Mouse (Mus musculus): ENCODE measurements around the gene Ang5. TPM values are rescaled to one million over a fixed set of nuclear protein-coding genes. Genes with fewer than 3 reads are reported as not detected.
"Not testable (repeated sequence)": the region's sequence is repeated elsewhere in the genome, so short reads cannot be mapped to it uniquely, and the experiment has no call there.

Ang5 gene
- not detected in 2 replicates for total RNA-seq (2017)

DNA sequence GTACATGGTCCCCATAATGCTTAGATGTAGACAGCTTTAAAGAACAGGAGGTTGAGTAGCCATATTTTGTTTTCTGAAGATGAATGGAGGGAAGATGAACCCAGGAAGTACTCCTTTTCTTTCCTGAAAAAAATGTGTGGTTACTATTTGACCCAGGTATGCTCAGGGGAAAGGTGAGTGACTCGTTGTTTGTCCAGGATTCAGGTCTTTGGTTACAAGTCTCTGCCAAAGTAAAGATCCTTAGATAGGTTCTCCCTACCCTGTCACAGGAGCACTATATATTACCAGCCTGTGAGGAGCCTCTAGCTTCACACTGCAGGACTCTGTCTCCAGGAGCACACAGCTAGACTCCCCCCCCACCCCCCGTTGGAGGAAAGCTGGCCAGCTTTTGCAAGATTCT lies at the start of gene Ang5:
Ang5 (plus strand) TSS at position 301 of the 400 bp plus-strand sequence.
- ATAC-seq (replicated peaks in 1 of 2; ENCODE audit: insufficient read depth in 1 of 2, low FRiP score in 2 of 2, low TSS enrichment in 1 of 2, low read depth in 1 of 2, poor library complexity in 2 of 2, severe bottlenecking in 2 of 2), result not testable (repeated sequence)

- 0 out of 4 replicates have a peak, but pooled peaks have one; percentile 32 to 36 for ATAC-seq (replicated peaks in 1 of 2; ENCODE audit: insufficient read depth in 1 of 2, low FRiP score in 2 of 2, low TSS enrichment in 1 of 2, low read depth in 1 of 2, poor library complexity in 2 of 2, severe bottlenecking in 2 of 2)
These were observed 38.7 kb upstream of the Ang5 start for GRCm38 (mm10) chr14:43918214-43918613.

DNA sequence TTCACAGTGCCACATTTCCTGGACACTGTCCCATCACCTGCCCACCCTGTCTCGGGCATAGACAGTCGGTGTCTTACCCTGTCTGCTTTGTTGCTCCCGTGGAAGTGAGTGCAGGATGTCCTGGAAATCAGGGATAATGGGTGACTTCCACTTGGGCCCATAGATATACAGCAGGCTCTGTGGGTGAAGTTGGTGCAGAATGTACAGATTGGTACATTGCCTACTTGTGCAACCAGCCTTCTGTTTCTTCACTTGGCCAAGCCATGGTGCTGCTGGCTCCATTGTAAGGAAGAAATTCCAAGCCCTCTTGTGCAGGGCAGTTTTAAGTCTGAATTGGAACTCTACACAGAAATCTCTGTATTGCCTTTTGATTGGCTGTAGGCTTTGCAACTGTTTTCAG lies 33.4 kb upstream of the Ang5 start, which contains the start of gene Ear10:
Ear10 (minus strand) TSS at position 101 of the 400 bp plus-strand sequence.
- not testable (repeated sequence) for ATAC-seq (replicated peaks in 1 of 2; ENCODE audit: insufficient read depth in 1 of 2, low FRiP score in 2 of 2, low TSS enrichment in 1 of 2, low read depth in 1 of 2, poor library complexity in 2 of 2, severe bottlenecking in 2 of 2)

DNA sequence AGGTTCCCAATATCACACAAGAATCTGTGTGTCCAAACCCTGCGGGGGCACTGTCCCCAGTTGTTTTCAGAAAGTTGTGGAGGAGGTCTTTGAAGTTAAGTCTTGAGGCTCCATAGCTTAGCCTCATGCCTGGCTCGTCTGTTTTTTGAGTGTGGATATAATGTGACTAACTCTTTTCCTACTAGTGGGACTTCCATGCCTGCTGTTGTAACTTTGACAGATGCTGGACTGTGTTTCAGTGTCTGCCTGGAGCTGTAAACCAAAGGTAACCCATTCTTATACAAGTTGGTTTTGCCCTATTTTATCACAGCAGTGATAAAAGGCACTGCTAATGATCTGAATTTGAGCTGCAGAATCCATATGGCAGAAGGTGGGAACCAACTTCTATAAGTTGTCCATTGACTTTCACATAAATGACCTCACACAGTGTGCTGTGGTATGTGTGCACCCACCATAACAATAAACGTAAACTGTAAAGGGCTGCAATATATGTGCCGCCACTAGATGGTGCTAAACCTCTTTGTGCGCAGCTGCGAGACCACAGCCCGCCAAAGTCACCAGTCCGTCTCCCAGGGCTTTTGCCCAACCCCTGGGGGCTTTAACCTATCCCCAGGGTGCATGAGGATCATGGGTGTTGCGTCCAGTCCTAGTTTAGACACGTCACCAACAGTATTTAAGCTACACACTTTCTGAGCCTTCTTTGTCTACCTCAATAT lies 32.0 kb upstream of the Ang5 start, which contains the start of gene Gm8113:
Gm8113 (plus strand) TSS at position 703 of the 716 bp plus-strand sequence.
- peak; percentile 83 to 93 for ATAC-seq (replicated peaks in 1 of 2; ENCODE audit: insufficient read depth in 1 of 2, low FRiP score in 2 of 2, low TSS enrichment in 1 of 2, low read depth in 1 of 2, poor library complexity in 2 of 2, severe bottlenecking in 2 of 2)

DNA sequence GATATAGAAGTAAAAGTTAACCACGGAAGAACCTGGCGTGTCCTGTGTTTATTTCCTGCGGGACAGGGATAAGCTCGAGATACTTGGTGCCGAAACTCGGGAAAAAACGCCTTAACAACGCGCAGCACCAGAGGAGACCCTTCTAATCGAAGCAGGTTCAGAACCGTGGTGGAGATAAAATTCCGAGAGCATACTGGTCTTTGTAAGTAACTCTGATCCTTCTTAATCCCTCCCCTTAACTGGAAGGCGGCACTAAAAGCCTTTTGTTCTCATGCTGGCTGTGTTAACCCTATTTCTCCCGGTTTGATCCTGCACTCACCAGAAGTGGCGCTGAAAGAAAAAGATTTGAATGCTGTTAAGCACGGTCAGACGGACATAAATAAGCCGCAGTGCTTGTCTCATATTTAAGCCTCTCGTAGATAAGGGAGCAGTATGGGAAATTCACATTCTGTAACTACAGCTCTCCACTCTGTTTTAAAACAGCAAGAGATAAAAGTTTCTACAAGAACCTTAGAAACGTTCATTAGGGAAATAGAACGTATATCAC lies 31.4 kb upstream of the Ang5 start:
- peak; percentile 53 to 62; a peak in 1 of 4 replicates for ATAC-seq (replicated peaks in 1 of 2; ENCODE audit: insufficient read depth in 1 of 2, low FRiP score in 2 of 2, low TSS enrichment in 1 of 2, low read depth in 1 of 2, poor library complexity in 2 of 2, severe bottlenecking in 2 of 2)

DNA sequence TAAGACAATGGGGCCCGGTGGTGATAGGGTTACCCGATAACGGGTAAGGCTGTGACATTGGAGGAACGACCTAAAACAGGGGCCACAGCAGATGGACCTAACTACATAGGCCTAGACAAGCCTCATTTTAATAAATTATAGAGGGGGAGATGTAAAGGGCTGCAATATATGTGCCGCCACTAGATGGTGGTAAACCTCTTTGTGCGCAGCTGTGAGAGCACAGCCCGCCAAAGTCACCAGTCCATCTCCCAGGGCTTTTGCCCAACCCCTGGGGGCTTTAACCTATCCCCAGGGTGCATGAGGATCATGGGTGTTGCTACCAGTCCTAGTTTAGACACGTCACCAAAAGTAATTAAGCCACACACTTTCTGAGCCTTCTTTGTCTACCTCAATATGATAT lies 23.9 kb upstream of the Ang5 start:
- ATAC-seq (replicated peaks in 1 of 2; ENCODE audit: insufficient read depth in 1 of 2, low FRiP score in 2 of 2, low TSS enrichment in 1 of 2, low read depth in 1 of 2, poor library complexity in 2 of 2, severe bottlenecking in 2 of 2), result peak; percentile 75; a peak in 3 of 4 replicates

DNA sequence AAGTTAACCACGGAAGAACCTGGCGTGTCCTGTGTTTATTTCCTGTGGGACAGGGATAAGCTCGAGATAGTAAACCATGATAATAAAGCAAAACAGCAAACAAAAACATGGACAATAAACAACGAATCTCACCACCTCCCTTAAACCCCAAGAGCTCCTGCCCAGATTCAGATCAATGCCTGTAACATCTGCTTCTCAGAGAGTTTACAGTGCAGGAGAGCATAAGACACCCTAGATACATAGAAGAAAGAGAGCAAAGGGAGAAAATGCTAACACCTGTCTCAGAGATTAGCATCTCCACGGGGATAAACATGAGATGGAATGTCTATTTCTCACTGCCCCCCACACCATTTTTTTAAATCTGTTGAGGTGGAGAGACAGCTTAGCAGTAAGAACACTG lies 23.5 kb upstream of the Ang5 start:
- ATAC-seq (replicated peaks in 1 of 2; ENCODE audit: insufficient read depth in 1 of 2, low FRiP score in 2 of 2, low TSS enrichment in 1 of 2, low read depth in 1 of 2, poor library complexity in 2 of 2, severe bottlenecking in 2 of 2), result not testable (repeated sequence)

DNA sequence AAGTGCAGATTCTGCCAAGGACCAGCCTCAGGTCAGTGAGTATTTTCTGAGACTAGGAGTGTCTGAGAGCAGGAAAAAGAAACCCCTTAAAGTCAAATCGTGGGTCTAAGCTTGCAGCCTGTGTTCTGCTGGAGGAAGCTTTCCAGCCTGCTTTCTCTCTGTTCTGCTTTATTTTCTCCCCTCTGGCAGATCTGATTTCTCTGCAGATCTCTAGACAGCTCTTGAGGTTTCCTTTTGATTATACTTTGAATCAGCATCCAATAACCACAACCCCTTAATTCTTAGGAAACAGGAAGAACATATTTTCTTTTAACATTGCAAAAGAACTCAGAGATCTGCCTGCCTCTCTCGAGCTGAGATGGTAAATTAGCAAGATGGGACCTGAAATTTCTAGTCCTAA lies 3.5 kb upstream of the Ang5 start:
- ATAC-seq (replicated peaks in 1 of 2; ENCODE audit: insufficient read depth in 1 of 2, low FRiP score in 2 of 2, low TSS enrichment in 1 of 2, low read depth in 1 of 2, poor library complexity in 2 of 2, severe bottlenecking in 2 of 2), result peak; percentile 59 to 75; a peak in 3 of 4 replicates

DNA sequence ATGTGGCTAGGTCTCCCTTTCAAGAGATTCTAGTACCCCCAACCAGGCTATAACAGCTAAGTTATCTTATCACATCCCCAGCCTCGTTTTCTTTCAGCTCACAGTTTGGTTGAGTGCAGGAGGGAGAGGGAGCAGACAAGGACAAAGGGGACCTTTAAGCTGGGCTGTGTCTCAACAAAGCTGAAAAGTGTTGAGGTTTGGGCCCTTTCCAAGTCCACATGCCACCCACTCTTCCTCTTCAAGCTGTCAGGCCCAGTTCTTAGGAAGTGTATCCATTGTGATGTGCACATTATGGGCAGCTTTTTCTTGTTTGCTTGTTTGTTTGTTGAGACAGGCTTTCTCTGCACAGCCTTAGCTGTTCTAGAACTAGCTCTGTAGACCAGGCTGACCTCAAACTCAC lies 1.8 kb upstream of the Ang5 start:
- peak; percentile 52 to 59; a peak in 3 of 4 replicates for ATAC-seq (replicated peaks in 1 of 2; ENCODE audit: insufficient read depth in 1 of 2, low FRiP score in 2 of 2, low TSS enrichment in 1 of 2, low read depth in 1 of 2, poor library complexity in 2 of 2, severe bottlenecking in 2 of 2)

- no peak for ATAC-seq (replicated peaks in 1 of 2; ENCODE audit: insufficient read depth in 1 of 2, low FRiP score in 2 of 2, low TSS enrichment in 1 of 2, low read depth in 1 of 2, poor library complexity in 2 of 2, severe bottlenecking in 2 of 2)
These were observed 26.6 kb downstream of the Ang5 start for GRCm38 (mm10) chr14:43983454-43983853.

DNA sequence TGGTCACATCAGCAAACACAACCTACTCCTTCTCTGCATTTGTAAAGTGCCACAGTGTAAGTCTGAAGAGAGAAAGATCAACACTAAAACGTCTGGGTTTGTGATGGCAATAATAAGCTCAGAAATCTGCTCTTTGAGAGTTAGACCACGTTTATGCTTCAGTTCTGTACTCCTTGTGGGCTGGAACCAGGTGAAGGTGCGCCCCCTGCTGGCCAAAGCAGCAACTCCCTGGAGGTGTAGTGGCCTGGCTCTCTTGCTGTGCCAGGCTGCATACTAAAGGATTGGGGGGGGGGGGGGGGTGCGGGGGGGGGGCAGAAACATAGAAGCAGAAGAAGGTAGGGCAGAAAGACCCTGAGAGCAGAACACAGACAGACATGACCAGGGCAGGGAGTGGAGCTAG lies 27.0 kb downstream of the Ang5 start:
- ATAC-seq (replicated peaks in 1 of 2; ENCODE audit: insufficient read depth in 1 of 2, low FRiP score in 2 of 2, low TSS enrichment in 1 of 2, low read depth in 1 of 2, poor library complexity in 2 of 2, severe bottlenecking in 2 of 2), result peak; percentile 80 to 89

- ATAC-seq (replicated peaks in 1 of 2; ENCODE audit: insufficient read depth in 1 of 2, low FRiP score in 2 of 2, low TSS enrichment in 1 of 2, low read depth in 1 of 2, poor library complexity in 2 of 2, severe bottlenecking in 2 of 2), result no peak
These were observed 29.3 kb downstream of the Ang5 start for GRCm38 (mm10) chr14:43986147-43986546.

DNA sequence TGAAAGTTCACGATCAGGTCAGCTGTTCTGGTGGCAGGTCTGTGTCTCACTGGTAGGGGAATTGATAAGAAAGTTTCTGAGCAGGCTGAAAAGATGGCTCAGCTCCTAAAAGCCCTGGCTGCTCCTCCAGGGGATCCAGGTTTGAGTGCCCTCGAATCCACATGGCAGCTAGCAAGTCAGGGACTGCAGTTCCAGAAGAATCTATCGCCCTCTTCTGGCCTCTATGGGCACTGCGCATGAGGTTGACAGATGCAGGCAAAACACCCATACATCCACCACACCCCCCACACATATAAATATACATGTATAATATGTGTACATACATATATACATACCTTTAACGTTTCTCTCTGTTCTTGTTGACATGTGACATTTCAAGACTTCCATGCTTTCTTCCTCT lies 30.5 kb downstream of the Ang5 start:
- peak; percentile 86 to 87 for ATAC-seq (replicated peaks in 1 of 2; ENCODE audit: insufficient read depth in 1 of 2, low FRiP score in 2 of 2, low TSS enrichment in 1 of 2, low read depth in 1 of 2, poor library complexity in 2 of 2, severe bottlenecking in 2 of 2)

- peak; percentile 95 for ATAC-seq (replicated peaks in 1 of 2; ENCODE audit: insufficient read depth in 1 of 2, low FRiP score in 2 of 2, low TSS enrichment in 1 of 2, low read depth in 1 of 2, poor library complexity in 2 of 2, severe bottlenecking in 2 of 2)
These were observed 41.7 kb downstream of the Ang5 start for GRCm38 (mm10) chr14:43998455-43999000.

DNA sequence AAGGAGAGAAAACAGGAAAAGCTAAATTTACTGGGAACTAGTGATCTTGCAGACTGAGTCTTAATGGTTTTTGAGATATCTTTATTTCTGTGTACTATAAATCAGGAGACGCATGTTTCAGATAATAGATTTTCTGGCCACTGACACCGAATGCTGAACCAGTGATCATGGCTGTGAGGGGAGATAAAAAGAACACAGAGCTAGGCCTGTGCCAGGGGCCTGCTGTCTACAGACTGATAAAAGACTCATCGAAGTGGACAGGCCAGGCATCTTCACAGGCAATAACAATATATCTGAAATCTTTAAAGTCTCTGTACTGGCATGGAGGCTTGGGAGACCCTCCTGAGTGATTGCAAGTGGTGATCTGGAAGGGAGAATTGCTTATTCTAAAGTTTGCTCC lies 44.7 kb downstream of the Ang5 start:
- no peak for ATAC-seq (replicated peaks in 1 of 2; ENCODE audit: insufficient read depth in 1 of 2, low FRiP score in 2 of 2, low TSS enrichment in 1 of 2, low read depth in 1 of 2, poor library complexity in 2 of 2, severe bottlenecking in 2 of 2)

- ATAC-seq (replicated peaks in 1 of 2; ENCODE audit: insufficient read depth in 1 of 2, low FRiP score in 2 of 2, low TSS enrichment in 1 of 2, low read depth in 1 of 2, poor library complexity in 2 of 2, severe bottlenecking in 2 of 2), result no peak
These were observed 45.3 kb downstream of the Ang5 start, which contains the start of gene Ang6 for GRCm38 (mm10) chr14:44002169-44002568. Ang6 (minus strand) TSS chr14:44002269.

DNA sequence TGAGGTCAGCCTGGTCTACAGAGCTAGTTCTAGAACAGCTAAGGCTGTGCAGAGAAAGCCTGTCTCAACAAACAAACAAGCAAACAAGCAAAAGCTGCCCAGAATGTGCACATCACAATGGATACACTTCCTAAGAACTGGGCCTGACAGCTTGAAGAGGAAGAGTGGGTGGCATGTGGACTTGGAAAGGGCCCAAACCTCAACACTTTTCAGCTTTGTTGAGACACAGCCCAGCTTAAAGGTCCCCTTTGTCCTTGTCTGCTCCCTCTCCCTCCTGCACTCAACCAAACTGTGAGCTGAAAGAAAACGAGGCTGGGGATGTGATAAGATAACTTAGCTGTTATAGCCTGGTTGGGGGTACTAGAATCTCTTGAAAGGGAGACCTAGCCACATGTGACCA lies 51.2 kb downstream of the Ang5 start:
- peak; percentile 59 to 66 for ATAC-seq (replicated peaks in 1 of 2; ENCODE audit: insufficient read depth in 1 of 2, low FRiP score in 2 of 2, low TSS enrichment in 1 of 2, low read depth in 1 of 2, poor library complexity in 2 of 2, severe bottlenecking in 2 of 2)

DNA sequence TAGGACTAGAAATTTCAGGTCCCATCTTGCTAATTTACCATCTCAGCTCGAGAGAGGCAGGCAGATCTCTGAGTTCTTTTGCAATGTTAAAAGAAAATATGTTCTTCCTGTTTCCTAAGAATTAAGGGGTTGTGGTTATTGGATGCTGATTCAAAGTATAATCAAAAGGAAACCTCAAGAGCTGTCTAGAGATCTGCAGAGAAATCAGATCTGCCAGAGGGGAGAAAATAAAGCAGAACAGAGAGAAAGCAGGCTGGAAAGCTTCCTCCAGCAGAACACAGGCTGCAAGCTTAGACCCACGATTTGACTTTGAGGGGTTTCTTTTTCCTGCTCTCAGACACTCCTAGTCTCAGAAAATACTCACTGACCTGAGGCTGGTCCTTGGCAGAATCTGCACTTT lies 52.8 kb downstream of the Ang5 start:
- peak; percentile 72 to 80 for ATAC-seq (replicated peaks in 1 of 2; ENCODE audit: insufficient read depth in 1 of 2, low FRiP score in 2 of 2, low TSS enrichment in 1 of 2, low read depth in 1 of 2, poor library complexity in 2 of 2, severe bottlenecking in 2 of 2)

Measured in hematopoietic stem cell, adult 5-6 weeks (primary cell).